Mouse (Mus musculus) lung, adult 2 months (tissue): Measurements from ENCODE around the gene Hoxb4. TPM values are rescaled to one million over a fixed set of nuclear protein-coding genes. Genes with fewer than 3 reads are reported as not detected.

Experiments
- DNase-seq: peaks from one replicate; pipeline ENCODE4 v3.0.0; 2022
- H3K4me1 ChIP-seq: fragments of 200-500 bp; 2 replicates; pipeline ENCODE4 v1.6.1; 2011; ENCODE audit warnings: low read length; ENCODE audit not compliant: control insufficient read depth, insufficient read depth
- H3K4me3 ChIP-seq: fragments of 200-500 bp; replicated peaks from 2 replicates; pipeline ENCODE3; 2011; ENCODE audit warnings: low read depth, mild to moderate bottlenecking, control low read depth, low read length; ENCODE audit errors: extremely low read depth
- CTCF ChIP-seq: fragments of 200-500 bp; IDR thresholded peaks from 2 replicates; pipeline ENCODE4 v1.5.1; 2011; ENCODE audit warnings: mild to moderate bottlenecking, low read length, control low read depth; ENCODE audit not compliant: insufficient read depth
- POLR2A ChIP-seq: fragments of 200-500 bp; IDR thresholded peaks from 2 replicates; pipeline ENCODE4 v1.6.1; 2011; ENCODE audit warnings: low read depth, mild to moderate bottlenecking, control low read depth, low read length, borderline replicate concordance; ENCODE audit errors: extremely low read depth
- WGBS: fragments of 180-500 bp; shearing (Covaris S2); methylation state at CpG from one replicate; pipeline ENCODE4 v1.1.7; 2018; 5-methylcytosine and 5-hydroxymethylcytosine counted together
- polyA plus RNA-seq: library from polyadenylated mRNA; depleted of rRNA; stranded (reverse); fragments of >200 nt; gene quantifications from 2 replicates; pipeline ENCODE4 v1.2.3, GENCODE M21; 2012

Hoxb4 gene
- polyA plus RNA-seq, 1 experiment, result 9.9 TPM

DNA sequence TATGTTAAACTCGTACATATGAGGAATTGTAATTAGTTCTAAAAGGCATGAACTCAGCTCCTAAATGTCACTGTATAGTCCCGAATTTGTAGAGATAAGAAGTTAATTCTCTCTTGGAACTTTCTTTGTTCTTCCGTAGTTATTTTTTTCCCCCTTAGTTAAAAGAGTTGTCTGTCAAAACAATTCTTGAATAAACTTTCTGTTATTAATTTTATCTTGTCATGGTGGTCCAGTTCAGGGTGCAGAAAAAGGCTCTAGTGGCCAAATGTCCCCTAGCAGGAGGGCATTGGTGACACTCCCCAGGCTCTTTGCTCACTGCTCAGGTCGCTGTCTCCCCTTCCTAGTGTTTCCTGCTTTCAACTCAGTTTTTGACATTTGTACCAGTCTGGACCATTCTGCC is 29.6 kb downstream of the Hoxb4 start:
- WGBS, result 57% methylated on average over 4 of the region's 4 CpGs
- 0 out of 2 replicates have a peak, but pooled peaks cover 5% of the 10 kb centered on the region for H3K4me1 ChIP-seq
- TF ChIP-seq CTCF (no peak), POLR2A (no peak)
- no peak for DNase-seq
- no peak overlapping the region for H3K4me3 ChIP-seq

DNA sequence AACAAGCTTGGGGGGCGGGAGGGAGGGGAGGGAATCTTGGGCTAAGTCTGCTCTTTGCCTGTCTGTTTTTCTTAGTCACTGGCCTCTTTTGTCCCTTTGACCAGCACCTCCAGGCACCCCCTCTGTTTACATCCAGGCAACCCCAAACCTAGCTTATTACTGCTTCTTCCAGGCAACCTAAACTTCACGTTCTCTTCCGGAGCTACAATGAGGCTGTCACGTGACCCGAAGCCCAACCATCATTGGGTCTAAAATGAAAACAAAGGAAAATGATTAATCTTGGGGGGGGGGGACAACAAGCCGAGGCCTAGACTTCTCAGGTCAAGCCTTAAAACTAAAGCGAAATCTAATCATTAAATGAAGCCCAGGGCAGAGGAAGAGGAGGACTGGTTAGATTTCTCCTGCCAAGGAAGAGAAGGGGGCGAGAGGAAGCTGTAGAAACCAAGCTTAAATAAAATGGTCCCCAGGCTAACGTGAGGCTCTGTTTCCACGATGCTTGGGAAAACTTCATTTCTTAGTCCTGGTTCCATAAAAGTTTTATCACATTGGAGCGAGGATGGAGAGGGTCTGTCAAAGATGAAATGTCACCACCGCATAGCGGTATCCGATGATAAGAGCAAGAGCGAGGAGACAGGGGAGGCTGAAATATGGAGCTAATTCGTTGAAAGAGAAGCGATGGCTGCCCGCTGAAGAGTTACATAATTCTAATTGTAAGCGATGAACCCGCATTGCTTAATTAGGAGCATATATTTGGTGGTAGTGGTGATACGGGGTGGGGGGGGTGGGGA is 30.3 kb downstream of the Hoxb4 start:
- no peak for TF ChIP-seq POLR2A
- no peak for TF ChIP-seq CTCF
- 47% methylated on average over 21 of the region's 21 CpGs for WGBS
- no peak overlapping the region for H3K4me3 ChIP-seq
- no peak for DNase-seq
- 0 out of 2 replicates have a peak, but pooled peaks cover 5% of the 10 kb centered on the region for H3K4me1 ChIP-seq

DNA sequence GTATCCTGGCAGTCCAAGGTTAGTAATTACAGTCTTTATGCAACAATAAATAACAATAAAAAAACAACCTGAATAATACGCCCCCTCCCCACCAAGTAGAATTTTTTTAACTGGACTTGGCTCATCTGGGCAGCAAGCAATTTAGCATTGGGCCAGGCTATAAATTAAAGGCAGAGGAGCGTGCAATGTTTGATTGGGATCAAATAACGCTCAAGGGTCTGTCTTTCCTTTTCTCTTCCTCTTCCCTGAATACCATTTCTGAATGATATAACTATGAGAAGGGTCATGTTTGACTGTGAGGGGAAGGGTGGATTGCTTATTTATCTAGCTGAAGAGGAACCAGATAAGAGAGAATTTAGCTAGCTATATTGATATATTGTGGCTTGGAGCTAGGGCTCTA is 30.9 kb downstream of the Hoxb4 start:
- H3K4me3 ChIP-seq, result no peak overlapping the region
- no peak for DNase-seq
- TF ChIP-seq POLR2A, result no peak
- no peak for TF ChIP-seq CTCF
- H3K4me1 ChIP-seq, result 0 out of 2 replicates have a peak, but pooled peaks cover 5% of the 10 kb centered on the region
- WGBS, result 62% methylated on average over 3 of the region's 3 CpGs

DNA sequence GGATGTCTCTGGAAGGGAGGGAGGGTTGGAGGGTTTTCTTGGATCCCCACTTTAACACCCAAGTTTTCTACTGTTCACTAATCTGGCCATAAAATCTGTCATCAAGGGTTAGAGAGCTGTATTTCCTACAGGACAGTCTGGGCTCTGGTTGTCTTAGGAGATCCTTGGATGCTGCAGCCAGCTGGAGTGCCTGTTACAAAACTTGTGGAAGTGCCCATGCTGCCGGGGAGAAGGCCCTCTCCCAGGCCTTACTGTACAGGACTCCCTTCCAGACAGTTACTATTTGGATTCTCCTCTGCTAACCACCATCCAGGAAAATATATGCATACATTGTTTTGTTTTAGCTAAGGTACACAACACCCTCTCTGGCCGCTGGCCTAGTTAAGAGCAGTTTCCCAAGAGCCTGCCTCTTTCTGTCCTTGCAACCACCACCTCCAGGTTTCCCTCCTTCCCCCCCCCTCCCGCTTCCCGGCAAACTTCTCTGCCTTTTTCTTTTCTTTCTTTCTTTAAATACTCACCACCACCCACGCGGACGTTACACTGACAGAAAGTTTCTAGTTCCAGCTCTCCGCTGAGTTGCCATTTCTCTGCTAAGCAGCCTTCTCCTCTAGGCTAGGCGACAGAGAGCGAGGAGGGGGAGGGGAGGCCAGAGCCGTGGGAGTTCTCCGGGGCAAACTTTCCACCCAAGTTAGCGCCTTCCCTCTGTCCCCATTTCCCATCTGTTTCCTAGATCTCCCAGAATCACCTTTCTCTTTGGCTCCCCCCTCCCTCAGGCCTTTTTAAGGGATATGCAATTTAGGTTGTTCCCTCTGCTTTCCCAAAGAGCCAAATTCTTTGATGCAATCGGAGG is 31.6 kb downstream of the Hoxb4 start:
- 0 out of 2 replicates have a peak, but pooled peaks cover 5% of the 10 kb centered on the region for H3K4me1 ChIP-seq
- no peak overlapping the region for H3K4me3 ChIP-seq
- no peak for TF ChIP-seq CTCF
- no peak for TF ChIP-seq POLR2A
- 41% methylated on average over 14 of the region's 14 CpGs for WGBS
- no peak for DNase-seq

DNA sequence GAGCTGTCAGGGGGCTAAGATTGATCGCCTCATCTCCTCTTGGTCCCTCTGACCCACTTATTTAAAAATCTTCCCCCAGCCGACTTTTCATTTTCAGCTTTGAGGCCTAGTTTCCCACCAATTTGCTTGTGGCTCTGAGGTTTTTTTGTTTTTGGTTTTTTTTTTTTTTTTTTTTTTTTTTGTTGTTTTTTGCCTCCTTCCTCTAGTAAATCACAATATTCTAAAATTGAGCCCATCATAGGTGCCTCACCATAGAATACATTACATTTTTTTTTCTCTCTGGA is 32.2 kb downstream of the Hoxb4 start, which contains the start of gene Hoxb2:
Gene Hoxb2 (plus strand): TSS at position 185 of the 284 bp plus-strand sequence.
- TF ChIP-seq CTCF (no peak), POLR2A (no peak)
- DNase-seq, result no peak
- WGBS, result 67% methylated on average over 2 of the region's 2 CpGs
- 0 out of 2 replicates have a peak, but pooled peaks cover 5% of the 10 kb centered on the region for H3K4me1 ChIP-seq
- no peak within 1 kb of the TSS for H3K4me3 ChIP-seq

DNA sequence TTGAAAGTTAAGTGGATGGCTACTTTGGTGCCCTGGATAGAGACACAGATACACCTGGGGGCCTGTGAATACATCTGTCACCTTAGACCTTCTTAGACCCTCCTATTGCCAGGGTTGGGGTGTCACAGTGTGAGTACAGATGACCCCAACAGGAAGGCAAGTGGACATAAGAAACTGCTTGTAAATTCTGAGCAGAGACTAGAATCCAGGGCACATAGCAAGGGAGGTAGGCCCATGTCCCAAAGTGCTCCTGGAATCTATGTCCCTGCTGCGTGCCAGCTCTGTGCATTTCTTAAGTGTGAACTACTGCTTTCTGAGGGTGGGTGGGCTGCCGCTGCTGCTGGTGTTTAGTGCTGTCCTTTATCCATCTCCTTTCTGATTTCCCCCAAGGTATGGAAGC is 32.7 kb downstream of the Hoxb4 start:
- Histone ChIP-seq H3K4me3 (no peak overlapping the region), H3K4me1 (0 out of 2 replicates have a peak, but pooled peaks cover 4% of the 10 kb centered on the region)
- no peak for TF ChIP-seq POLR2A
- TF ChIP-seq CTCF, result no peak
- 85% methylated on average over 2 of the region's 2 CpGs for WGBS
- DNase-seq, result no peak

DNA sequence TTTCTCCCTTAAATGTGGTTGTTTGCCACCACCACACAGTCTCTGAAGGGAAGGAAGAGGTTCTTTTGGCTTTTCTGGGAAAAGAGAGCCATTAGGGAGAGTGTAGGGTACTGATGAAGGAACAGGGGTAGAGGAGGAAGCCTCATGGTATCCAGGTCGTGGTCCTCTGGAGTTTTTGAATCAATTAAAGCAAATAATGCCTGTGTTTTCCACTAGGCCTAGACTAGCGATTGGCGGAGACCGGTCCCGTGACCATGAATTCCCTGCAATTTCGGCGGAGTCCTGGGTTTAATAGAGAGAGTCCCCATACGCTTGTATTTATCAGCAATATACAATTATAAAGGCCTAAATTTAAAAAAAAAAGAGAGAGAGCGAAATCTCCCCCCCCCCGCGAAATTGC is 33.2 kb downstream of the Hoxb4 start:
- DNase-seq, result no peak
- H3K4me3 ChIP-seq, result no peak overlapping the region
- TF ChIP-seq POLR2A (no peak), CTCF (no peak)
- 27% methylated on average over 11 of the region's 11 CpGs for WGBS
- 0 out of 2 replicates have a peak, but pooled peaks cover 3% of the 10 kb centered on the region for H3K4me1 ChIP-seq

DNA sequence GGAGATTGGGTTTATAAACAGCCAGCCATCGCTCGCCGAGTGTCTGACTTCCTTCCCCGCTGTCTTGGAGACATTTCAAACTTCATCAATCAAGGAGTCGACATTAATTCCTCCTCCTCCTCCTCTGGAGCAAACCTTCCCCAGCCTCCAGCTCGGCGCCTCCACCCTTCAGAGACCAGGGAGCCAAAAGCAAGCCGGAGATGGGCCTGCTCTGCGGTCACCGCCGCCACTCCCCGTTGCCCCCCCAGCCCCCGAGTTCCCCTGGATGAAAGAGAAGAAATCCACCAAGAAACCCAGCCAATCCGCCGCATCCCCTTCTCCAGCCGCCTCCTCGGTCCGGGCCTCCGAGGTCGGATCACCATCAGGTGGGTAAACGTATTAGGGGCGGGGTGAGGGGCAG is 33.8 kb downstream of the Hoxb4 start:
- H3K4me1 ChIP-seq, result 0 out of 2 replicates have a peak, but pooled peaks cover 3% of the 10 kb centered on the region
- WGBS, result 2% methylated on average over 22 of the region's 22 CpGs
- peak overlapping the region; percentile 71 for H3K4me3 ChIP-seq
- no peak for DNase-seq
- TF ChIP-seq POLR2A, result peak; percentile 59; the same call in 1 of the 2 replicates
- no peak for TF ChIP-seq CTCF

DNA sequence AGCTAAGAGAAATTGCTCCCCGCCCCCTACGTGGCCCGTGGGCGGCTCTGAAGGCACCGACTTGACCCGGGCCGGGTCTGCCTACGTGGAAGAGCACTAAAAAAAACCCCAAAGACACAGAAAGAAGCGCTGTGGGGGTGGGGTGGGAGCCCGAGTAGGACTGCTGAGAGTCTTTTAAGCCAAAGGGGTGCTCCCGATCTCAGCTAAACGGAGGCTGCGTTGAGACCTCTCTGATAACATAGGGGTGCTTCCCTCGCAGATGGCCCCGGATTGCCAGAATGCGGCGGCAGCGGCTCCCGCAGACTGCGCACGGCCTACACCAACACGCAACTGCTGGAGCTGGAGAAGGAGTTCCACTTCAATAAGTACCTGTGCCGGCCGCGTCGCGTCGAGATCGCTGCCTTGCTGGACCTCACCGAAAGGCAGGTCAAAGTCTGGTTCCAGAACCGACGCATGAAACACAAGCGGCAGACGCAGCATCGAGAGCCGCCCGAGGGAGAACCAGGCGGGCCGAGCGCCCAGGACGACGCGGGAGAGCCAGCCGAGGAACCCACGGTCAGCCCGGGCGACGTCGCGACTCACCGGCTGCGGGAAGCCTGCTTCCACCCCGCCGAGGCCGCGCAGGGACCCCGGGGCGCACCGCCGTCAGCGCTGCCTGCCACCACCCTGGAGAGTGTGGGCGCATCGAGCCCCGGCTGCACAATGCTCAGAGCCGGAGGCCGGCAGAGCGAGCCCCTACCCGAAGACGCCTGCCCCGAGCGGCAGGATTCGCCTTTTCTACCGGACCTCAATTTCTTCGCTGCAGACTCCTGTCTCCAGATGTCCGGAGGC is 34.8 kb downstream of the Hoxb4 start:
- Histone ChIP-seq H3K4me1 (0 out of 2 replicates have a peak, but pooled peaks cover 2% of the 10 kb centered on the region), H3K4me3 (peak overlapping the region; percentile 71)
- TF ChIP-seq CTCF (no peak), POLR2A (no peak)
- peak; percentile 40 for DNase-seq
- WGBS, result under 1% methylated on average over 75 of the region's 75 CpGs

DNA sequence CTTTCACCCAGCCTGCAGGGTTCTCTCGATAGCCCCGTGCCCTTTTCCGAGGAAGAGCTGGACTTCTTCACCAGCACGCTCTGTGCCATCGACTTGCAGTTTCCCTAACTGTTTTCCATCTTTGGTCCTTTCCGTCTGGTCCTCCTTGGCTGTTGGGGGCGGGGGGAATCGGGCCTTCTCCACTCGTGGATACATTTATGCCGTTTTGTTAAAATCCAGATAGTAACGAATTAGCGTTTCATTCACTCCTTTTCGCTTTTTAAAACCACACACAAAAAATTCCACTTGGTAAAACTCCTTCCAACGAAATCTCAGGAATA is 35.4 kb downstream of the Hoxb4 start:
- TF ChIP-seq POLR2A (no peak), CTCF (no peak)
- Histone ChIP-seq H3K4me1 (no peaks in the 10 kb centered on the region), H3K4me3 (peak overlapping the region; percentile 71)
- WGBS, result 17% methylated on average over 14 of the region's 14 CpGs
- no peak for DNase-seq
